Mouse (Mus musculus) CH12.LX (cell line): ENCODE measurements around the gene Dynlt1f. TPM values are rescaled to one million over a fixed set of nuclear protein-coding genes. Genes with fewer than 3 reads are reported as not detected.
"Not testable (repeated sequence)": the region's sequence is repeated elsewhere in the genome, so short reads cannot be mapped to it uniquely, and the experiment has no call there.

Experiments used
- DNase-seq: peaks from one replicate; pipeline ENCODE4 v3.0.0-alpha.2; 2013; ENCODE audit errors: extremely low read depth
- H3K27ac ChIP-seq: 2 replicates; pipeline ENCODE4 v1.5.1; 2012; ENCODE audit warnings: low read depth, mild to moderate bottlenecking, control low read depth, moderate library complexity; ENCODE audit not compliant: insufficient read depth
- H3K27me3 ChIP-seq: replicated peaks from 2 replicates; pipeline ENCODE3; 2012; ENCODE audit warnings: inconsistent platforms
- H3K36me3 ChIP-seq, 2 experiments: replicated peaks in 1 of 2; 2 replicates each; pipeline versions ENCODE3 to v1.6.1; 2012; ENCODE audit warnings: inconsistent platforms in 1 of 2, low read length in 1 of 2, mild to moderate bottlenecking in 1 of 2, mixed read lengths in 1 of 2, moderate library complexity in 1 of 2; ENCODE audit not compliant: control insufficient read depth in 1 of 2, insufficient read depth in 1 of 2
- H3K4me1 ChIP-seq, 2 experiments: 2 replicates each; pipeline ENCODE4 v1.6.1; 2012; ENCODE audit warnings: inconsistent platforms in 1 of 2, moderate library complexity in 1 of 2; ENCODE audit not compliant: insufficient read depth in 2 of 2, control insufficient read depth in 1 of 2
- H3K4me2 ChIP-seq: 2 replicates; pipeline ENCODE4 v1.6.1; 2012; ENCODE audit warnings: low read depth, mild to moderate bottlenecking, control low read depth; ENCODE audit not compliant: poor library complexity, insufficient read depth, severe bottlenecking
- H3K4me3 ChIP-seq, 3 experiments: fragments of 150-350 bp in 1 of 3; sonication (generic) in 1 of 3; replicated peaks in 1 of 3; 2 replicates each; pipeline versions ENCODE3 to v1.5.1; 2011 to 2012; ENCODE audit warnings: low read depth in 2 of 3, low read length in 2 of 3, mild to moderate bottlenecking in 2 of 3, moderate library complexity in 2 of 3, control low read depth in 1 of 3, improper control_type of control experiment in 1 of 3, inconsistent platforms in 1 of 3, mixed read lengths in 1 of 3; ENCODE audit not compliant: poor library complexity in 1 of 3
- H3K79me2 ChIP-seq: replicated peaks from 2 replicates; pipeline ENCODE4 v1.6.1; 2012; ENCODE audit warnings: mild to moderate bottlenecking, moderate library complexity; ENCODE audit not compliant: control insufficient read depth, poor library complexity, insufficient read depth, severe bottlenecking; ENCODE audit errors: extremely low read depth
- H3K9ac ChIP-seq: 2 replicates; pipeline ENCODE4 v1.6.1; 2012; ENCODE audit warnings: low read depth, mild to moderate bottlenecking, control low read depth, moderate library complexity; ENCODE audit not compliant: insufficient read depth
- H3K9me3 ChIP-seq: replicated peaks from 2 replicates; pipeline ENCODE3; 2012; ENCODE audit warnings: low read length, inconsistent platforms, mixed read lengths
- BHLHE40 ChIP-seq: IDR thresholded peaks from 2 replicates; pipeline ENCODE4 v1.6.1; 2011; ENCODE audit warnings: mild to moderate bottlenecking, low read depth, low read length, improper control_type of control experiment
- MAFK ChIP-seq: IDR thresholded peaks from 2 replicates; pipeline ENCODE4 v1.6.1; 2011; ENCODE audit warnings: low read length, improper control_type of control experiment; ENCODE audit not compliant: insufficient replicate concordance
- MXI1 ChIP-seq: IDR thresholded peaks from 2 replicates; pipeline ENCODE4 v1.6.1; 2011; ENCODE audit warnings: mild to moderate bottlenecking, low read depth, low read length, improper control_type of control experiment
- NRF1 ChIP-seq: IDR thresholded peaks from 2 replicates; pipeline ENCODE4 v1.6.1; 2014; ENCODE audit warnings: low read depth, mild to moderate bottlenecking, inconsistent platforms, low read length, improper control_type of control experiment, moderate library complexity
- SIN3A ChIP-seq: IDR thresholded peaks from 2 replicates; pipeline ENCODE4 v1.6.1; 2012; ENCODE audit warnings: low read length, improper control_type of control experiment, inconsistent platforms
- TCF12 ChIP-seq: IDR thresholded peaks from 2 replicates; pipeline ENCODE4 v1.6.1; 2014; ENCODE audit warnings: low read depth, mild to moderate bottlenecking, inconsistent platforms, low read length, improper control_type of control experiment
- dilution Hi-C: fragments of 300-500 bp; cut with MboI; formaldehyde crosslinking; loops from 2 replicates; pipeline ENCODE4 v1.14.3; 2020; ENCODE audit warnings: low sequenced_read_pairs; ENCODE audit not compliant: extremely low pct_unique_long_range_greater_than_20kb, extremely low pct_ligation_motif_present
- in situ Hi-C: fragments of 300-500 bp; cut with MboI; formaldehyde crosslinking; loops from 3 replicates; pipeline ENCODE4 v1.14.3; 2019; ENCODE audit warnings: low sequenced_read_pairs, low pct_ligation_motif_present, low pct_unique_long_range_greater_than_20kb, mixed read lengths
- polyA plus RNA-seq: library from polyadenylated mRNA; unstranded; fragments of >175 nt; gene quantifications from 2 replicates; pipeline ENCODE4 v1.2.1, GENCODE M21; 2012; ENCODE audit warnings: low read depth; ENCODE audit not compliant: insufficient read length
- total RNA-seq, 2 experiments: library from RNA; depleted of rRNA; stranded (reverse); fragments of 300-350 nt in 1 of 2; fragments of >200 nt in 1 of 2; gene quantifications; 2 replicates each; pipeline ENCODE4 v1.2.3; 2012 to 2014

The Dynlt1f gene
- total and polyA plus RNA-seq, 3 experiments, result 165 to 352 (median 215) TPM

GRCm38 (mm10) chr17:6655087-6655511 lies 601 bp downstream of the Dynlt1f start:
- H3K36me3 ChIP-seq, in situ Hi-C loops: not testable (repeated sequence)
- H3K27ac ChIP-seq, result peak overlapping the region; percentile 70

GRCm38 (mm10) chr17:6653341-6653946 lies 2.3 kb downstream of the Dynlt1f start:
- H3K27me3 ChIP-seq, dilution Hi-C loops, H3K79me2 ChIP-seq, H3K4me2 ChIP-seq, H3K9me3 ChIP-seq, H3K9ac ChIP-seq, H3K27ac ChIP-seq, H3K36me3 ChIP-seq, H3K4me1 ChIP-seq, in situ Hi-C loops, H3K4me3 ChIP-seq, DNase-seq: not testable (repeated sequence)

More at GRCm38 (mm10) chr17:6655087-6655511, 601 bp downstream of the Dynlt1f start:
- Histone ChIP-seq H3K9ac (peak overlapping the region; percentile 82), H3K4me2 (peak overlapping the region; percentile 4; the same call in 1 of the 2 replicates)
- peak; percentile 56 for DNase-seq
- H3K9me3 ChIP-seq, H3K4me1 ChIP-seq, H3K27me3 ChIP-seq: not testable (repeated sequence)
- TF ChIP-seq TCF12 (0 out of 2 replicates have a peak, but pooled peaks have one; percentile 5), SIN3A (0 out of 2 replicates have a peak, but pooled peaks have one; percentile 55), BHLHE40 (0 out of 2 replicates have a peak, but pooled peaks have one; percentile 7), MXI1 (peak; percentile 51; the same call in 1 of the 2 replicates), NRF1 (peak; percentile 37; the same call in 1 of the 2 replicates)
- TF ChIP-seq, all 38 proteins: peak for 5; not testable (repeated sequence) for 33
- H3K79me2 ChIP-seq, dilution Hi-C loops: not testable (repeated sequence)
- peak overlapping the region; percentile 56 to 86 (median 72) for H3K4me3 ChIP-seq

- peaks cover 0 to 12% of the 10 kb centered on the region in 2 experiments for H3K36me3 ChIP-seq
- H3K79me2 ChIP-seq, DNase-seq, H3K4me3 ChIP-seq, H3K4me1 ChIP-seq, H3K9me3 ChIP-seq, H3K4me2 ChIP-seq, dilution Hi-C loops, H3K9ac ChIP-seq, H3K27ac ChIP-seq, in situ Hi-C loops, H3K27me3 ChIP-seq: not testable (repeated sequence)
- 0 out of 2 replicates have a peak, but pooled peaks have one; percentile 9 for TF ChIP-seq MAFK
Observed at GRCm38 (mm10) chr17:6650904-6651565, 4.7 kb downstream of the Dynlt1f start.

- not testable (repeated sequence) for H3K4me3 ChIP-seq
Observed at GRCm38 (mm10) chr17:6647452-6647851, 8.2 kb downstream of the Dynlt1f start.

GRCm38 (mm10) chr17:6646841-6647240 lies 8.9 kb downstream of the Dynlt1f start:
- H3K4me1 ChIP-seq, dilution Hi-C loops, H3K9me3 ChIP-seq, in situ Hi-C loops, H3K9ac ChIP-seq, H3K4me2 ChIP-seq, H3K27ac ChIP-seq, H3K79me2 ChIP-seq, H3K27me3 ChIP-seq, H3K4me3 ChIP-seq, DNase-seq: not testable (repeated sequence)
- H3K36me3 ChIP-seq, result peaks cover 0 to 12% of the 10 kb centered on the region in 2 experiments

More at GRCm38 (mm10) chr17:6647452-6647851, 8.2 kb downstream of the Dynlt1f start:
- H3K27ac ChIP-seq, H3K9me3 ChIP-seq, H3K9ac ChIP-seq, H3K4me1 ChIP-seq, H3K27me3 ChIP-seq, DNase-seq, in situ Hi-C loops, H3K4me2 ChIP-seq, H3K79me2 ChIP-seq, dilution Hi-C loops: not testable (repeated sequence)
- H3K36me3 ChIP-seq, result peaks cover 0 to 12% of the 10 kb centered on the region in 2 experiments
